Mouse (Mus musculus) embryonic fibroblast, embryonic 13.5 days (primary cell): ENCODE measurements around the gene Ptgr1.

Experiments
- CTCF ChIP-seq: IDR thresholded peaks from 2 replicates; pipeline ENCODE4 v1.5.1; 2011; ENCODE audit warnings: mild to moderate bottlenecking, control low read depth, low read length, moderate library complexity, borderline replicate concordance; ENCODE audit not compliant: insufficient read depth
- POLR2A ChIP-seq: IDR thresholded peaks from 2 replicates; pipeline ENCODE4 v1.6.1; 2011; ENCODE audit warnings: low read depth, mild to moderate bottlenecking, control low read depth, low read length, moderate library complexity

DNA sequence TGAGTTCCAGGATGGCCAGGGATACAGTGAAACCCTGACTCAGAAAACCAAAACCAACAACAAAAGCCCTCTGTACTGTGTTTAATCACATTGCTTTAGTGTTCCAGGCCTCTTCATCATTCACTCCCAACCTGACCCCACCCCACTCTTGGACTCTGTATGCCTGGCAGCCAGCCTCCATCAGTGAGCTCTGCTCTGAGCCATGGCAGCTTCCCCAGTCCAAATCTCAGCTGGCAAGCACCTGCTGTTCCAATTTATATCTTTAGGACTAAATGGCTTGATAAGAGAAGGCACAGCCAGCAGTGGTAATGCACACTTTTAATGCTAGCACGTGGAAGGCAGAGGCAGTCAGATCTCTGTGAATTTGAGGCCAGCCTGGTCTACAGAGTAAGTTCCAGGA is 21.8 kb downstream of the Ptgr1 start:
- TF ChIP-seq CTCF (no peak), POLR2A (no peak)
